Mouse (Mus musculus): Measurements from ENCODE around the gene Nckipsd. TPM values are rescaled to one million over a fixed set of nuclear protein-coding genes. Genes with fewer than 3 reads are reported as not detected.

Gene Nckipsd
- polyA plus RNA-seq, 1 experiment = 5.9 TPM

GRCm38 (mm10) chr9:108815557-108815956 is 7.4 kb downstream of the Nckipsd start:
- TF ChIP-seq E2F4 (IDR thresholded peaks at IDR 0.05; ENCODE audit: insufficient read depth) (no peak), USF1 (IDR thresholded peaks at IDR 0.05; ENCODE audit: low read depth) (no peak), MAX (IDR thresholded peaks at IDR 0.05; ENCODE audit: low read depth) (no peak), REST (IDR thresholded peaks at IDR 0.05; ENCODE audit: insufficient read depth, insufficient read length) (no peak), POLR2A (IDR thresholded peaks at IDR 0.05; ENCODE audit: insufficient read length, low read depth) (no peak)
- H3K27me3 ChIP-seq (ENCODE audit: control insufficient read depth, insufficient read depth, insufficient read length) = no peaks in the 10 kb centered on the region
- no peak overlapping the region for H3ac ChIP-seq (ENCODE audit: control insufficient read depth, insufficient read length)
- no peak overlapping the region for H3K4me3 ChIP-seq
- no peaks in the 10 kb centered on the region for H3K79me2 ChIP-seq (ENCODE audit: control insufficient read depth, insufficient read depth)
- H3K36me3 ChIP-seq (ENCODE audit: control insufficient read depth, insufficient read depth) = no peaks in the 10 kb centered on the region
- no peak overlapping the region for H3K4me2 ChIP-seq (ENCODE audit: low read depth)

- Histone ChIP-seq H3K4me3 (no peak overlapping the region), H3K4me2 (ENCODE audit: low read depth) (no peak overlapping the region), H3K36me3 (ENCODE audit: control insufficient read depth, insufficient read depth) (no peaks in the 10 kb centered on the region), H3K27me3 (ENCODE audit: control insufficient read depth, insufficient read depth, insufficient read length) (peaks cover 15% of the 10 kb centered on the region), H3ac (ENCODE audit: control insufficient read depth, insufficient read length) (no peak overlapping the region), H3K79me2 (ENCODE audit: control insufficient read depth, insufficient read depth) (no peaks in the 10 kb centered on the region)
- TF ChIP-seq SRF (IDR thresholded peaks at IDR 0.05; ENCODE audit: control insufficient read depth, insufficient read length, low read depth) = no peak
- no peak for TF ChIP-seq REST (IDR thresholded peaks at IDR 0.05; ENCODE audit: insufficient read depth, insufficient read length)
- TF ChIP-seq CEBPB (IDR thresholded peaks at IDR 0.05; ENCODE audit: insufficient read depth, poor library complexity, severe bottlenecking) = no peak
- TF ChIP-seq MYOD1 (IDR thresholded peaks at IDR 0.05; ENCODE audit: control insufficient read depth in 1 of 3, insufficient read length in 2 of 3, low read depth in 2 of 3) = no peak
- TF ChIP-seq TCF12 (IDR thresholded peaks at IDR 0.05; ENCODE audit: insufficient read depth, poor library complexity, severe bottlenecking) = no peak
- no peak for TF ChIP-seq POLR2A (IDR thresholded peaks at IDR 0.05; ENCODE audit: insufficient read length, low read depth)
- TF ChIP-seq MAX (IDR thresholded peaks at IDR 0.05; ENCODE audit: low read depth) = no peak
- no peak for TF ChIP-seq POLR2AphosphoS2 (IDR thresholded peaks at IDR 0.05; ENCODE audit: insufficient read length, low read depth)
Measured at GRCm38 (mm10) chr9:108819495-108819894, 11.3 kb downstream of the Nckipsd start.

DNA sequence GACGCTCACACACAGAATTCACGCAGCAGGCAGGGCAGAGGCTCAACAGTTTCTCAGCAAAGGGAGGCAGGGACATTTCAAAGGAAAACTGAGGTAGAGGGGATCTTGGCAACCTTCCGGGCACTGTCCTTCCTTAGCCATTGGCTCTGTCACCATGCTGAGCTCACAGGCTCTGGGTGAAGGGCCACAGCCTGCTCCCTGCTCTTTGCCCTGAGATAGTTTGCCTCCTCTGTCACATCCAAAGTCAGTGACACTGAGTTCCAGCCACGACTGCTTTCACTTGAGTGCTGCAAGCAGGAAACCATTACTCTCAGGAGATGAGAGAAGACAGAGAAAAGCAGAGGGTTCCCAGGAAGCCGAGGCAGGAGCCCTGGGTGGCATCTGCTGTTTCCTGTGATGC is 11.9 kb downstream of the Nckipsd start:
- H3K27me3 ChIP-seq (ENCODE audit: control insufficient read depth, insufficient read depth, insufficient read length) = peaks cover 21% of the 10 kb centered on the region

GRCm38 (mm10) chr9:108824144-108824685 is 16.0 kb downstream of the Nckipsd start:
- H3K36me3 ChIP-seq (ENCODE audit: control insufficient read depth, insufficient read depth) = no peaks in the 10 kb centered on the region
- no peak overlapping the region for H3K4me3 ChIP-seq
- H3ac ChIP-seq (ENCODE audit: control insufficient read depth, insufficient read length) = no peak overlapping the region
- H3K79me2 ChIP-seq (ENCODE audit: control insufficient read depth, insufficient read depth) = no peaks in the 10 kb centered on the region
- peaks cover 62% of the 10 kb centered on the region for H3K27me3 ChIP-seq (ENCODE audit: control insufficient read depth, insufficient read depth, insufficient read length)
- no peak overlapping the region for H3K4me2 ChIP-seq (ENCODE audit: low read depth)
- TF ChIP-seq MYOG (IDR thresholded peaks at IDR 0.05; ENCODE audit: control insufficient read depth in 1 of 3, insufficient read depth in 1 of 3, insufficient read length in 2 of 3, low read depth in 2 of 3) = no peak
- TF ChIP-seq MAX (IDR thresholded peaks at IDR 0.05; ENCODE audit: low read depth) = no peak
- no peak for TF ChIP-seq SRF (IDR thresholded peaks at IDR 0.05; ENCODE audit: control insufficient read depth, insufficient read length, low read depth)
- TF ChIP-seq CEBPB (IDR thresholded peaks at IDR 0.05; ENCODE audit: insufficient read depth, poor library complexity, severe bottlenecking) = no peak
- no peak for TF ChIP-seq REST (IDR thresholded peaks at IDR 0.05; ENCODE audit: insufficient read depth, insufficient read length)
- no peak for TF ChIP-seq POLR2A (IDR thresholded peaks at IDR 0.05; ENCODE audit: insufficient read length, low read depth)
- no peak for TF ChIP-seq TCF12 (IDR thresholded peaks at IDR 0.05; ENCODE audit: insufficient read depth, poor library complexity, severe bottlenecking)
- no peak for TF ChIP-seq USF1 (IDR thresholded peaks at IDR 0.05; ENCODE audit: low read depth)
- no peak for TF ChIP-seq POLR2AphosphoS2 (IDR thresholded peaks at IDR 0.05; ENCODE audit: insufficient read length, low read depth)
- TF ChIP-seq MYOD1 (IDR thresholded peaks at IDR 0.05; ENCODE audit: control insufficient read depth in 1 of 3, insufficient read length in 2 of 3, low read depth in 2 of 3) = no peak
- TF ChIP-seq E2F4 (IDR thresholded peaks at IDR 0.05; ENCODE audit: insufficient read depth) = no peak
- no peak for TF ChIP-seq TCF3 (IDR thresholded peaks at IDR 0.05; ENCODE audit: insufficient read length, low read depth)

More for the DNA sequence above, 11.9 kb downstream of the Nckipsd start:
- Histone ChIP-seq H3K36me3 (ENCODE audit: control insufficient read depth, insufficient read depth) (no peaks in the 10 kb centered on the region), H3K4me3 (no peak overlapping the region), H3ac (ENCODE audit: control insufficient read depth, insufficient read length) (no peak overlapping the region), H3K79me2 (ENCODE audit: control insufficient read depth, insufficient read depth) (no peaks in the 10 kb centered on the region), H3K4me2 (ENCODE audit: low read depth) (no peak overlapping the region)
- no peak for TF ChIP-seq TCF3 (IDR thresholded peaks at IDR 0.05; ENCODE audit: insufficient read length, low read depth)
- no peak for TF ChIP-seq TCF12 (IDR thresholded peaks at IDR 0.05; ENCODE audit: insufficient read depth, poor library complexity, severe bottlenecking)
- TF ChIP-seq POLR2AphosphoS2 (IDR thresholded peaks at IDR 0.05; ENCODE audit: insufficient read length, low read depth) = no peak

GRCm38 (mm10) chr9:108824755-108825413 is 16.7 kb downstream of the Nckipsd start:
- Histone ChIP-seq H3K27me3 (ENCODE audit: control insufficient read depth, insufficient read depth, insufficient read length) (peaks cover 68% of the 10 kb centered on the region), H3K36me3 (ENCODE audit: control insufficient read depth, insufficient read depth) (no peaks in the 10 kb centered on the region), H3K79me2 (ENCODE audit: control insufficient read depth, insufficient read depth) (no peaks in the 10 kb centered on the region), H3ac (ENCODE audit: control insufficient read depth, insufficient read length) (no peak overlapping the region), H3K4me2 (ENCODE audit: low read depth) (no peak overlapping the region), H3K4me3 (no peak overlapping the region)
- no peak for TF ChIP-seq SRF (IDR thresholded peaks at IDR 0.05; ENCODE audit: control insufficient read depth, insufficient read length, low read depth)
- no peak for TF ChIP-seq POLR2A (IDR thresholded peaks at IDR 0.05; ENCODE audit: insufficient read length, low read depth)
- TF ChIP-seq POLR2AphosphoS2 (IDR thresholded peaks at IDR 0.05; ENCODE audit: insufficient read length, low read depth) = no peak
- TF ChIP-seq MYOD1 (IDR thresholded peaks at IDR 0.05; ENCODE audit: control insufficient read depth in 1 of 3, insufficient read length in 2 of 3, low read depth in 2 of 3) = no peak
- TF ChIP-seq TCF3 (IDR thresholded peaks at IDR 0.05; ENCODE audit: insufficient read length, low read depth) = no peak
- TF ChIP-seq CEBPB (IDR thresholded peaks at IDR 0.05; ENCODE audit: insufficient read depth, poor library complexity, severe bottlenecking) = no peak
- no peak for TF ChIP-seq USF1 (IDR thresholded peaks at IDR 0.05; ENCODE audit: low read depth)
- TF ChIP-seq MAX (IDR thresholded peaks at IDR 0.05; ENCODE audit: low read depth) = no peak
